Mouse (Mus musculus) neural tube, embryonic 14.5 days (tissue): ENCODE results near the gene Lrch4. TPM values are rescaled to one million over a fixed set of nuclear protein-coding genes. Genes with fewer than 3 reads are reported as not detected.

Experiments
- ATAC-seq: fragments of 200-750 bp; cut with Nextera tagmentation; 2 replicates; pipeline ENCODE4 v1.8.0; 2017; ENCODE audit warnings: low read depth, mild to moderate bottlenecking, moderate TSS enrichment, moderate library complexity
- H3K27ac ChIP-seq: fragments of 300-500 bp; sonication (generic); 2 replicates; pipeline ENCODE4 v1.5.1; 2014; ENCODE audit warnings: low read depth, mild to moderate bottlenecking, control low read depth, low read length, moderate library complexity, mixed read lengths
- H3K27me3 ChIP-seq: fragments of 300-500 bp; sonication (generic); 2 replicates; pipeline ENCODE4 v1.6.1; 2014; ENCODE audit warnings: low read length; ENCODE audit not compliant: control insufficient read depth, insufficient read depth
- H3K36me3 ChIP-seq: fragments of 300-500 bp; sonication (generic); 2 replicates; pipeline ENCODE4 v1.6.1; 2014; ENCODE audit warnings: low read length, mixed read lengths; ENCODE audit not compliant: control insufficient read depth, insufficient read depth
- H3K4me1 ChIP-seq: fragments of 300-500 bp; sonication (generic); 2 replicates; pipeline ENCODE4 v1.6.1; 2014; ENCODE audit warnings: low read length; ENCODE audit not compliant: control insufficient read depth, insufficient read depth
- H3K4me2 ChIP-seq: fragments of 300-500 bp; sonication (generic); 2 replicates; pipeline ENCODE4 v1.6.1; 2014; ENCODE audit warnings: mild to moderate bottlenecking, low read depth, low read length, control low read depth
- H3K4me3 ChIP-seq: fragments of 300-500 bp; sonication (generic); 2 replicates; pipeline ENCODE4 v1.5.1; 2014; ENCODE audit warnings: low read depth, low read length, control low read depth, mixed read lengths
- H3K9ac ChIP-seq: fragments of 300-500 bp; sonication (generic); replicated peaks from 2 replicates; pipeline ENCODE4 v1.6.1; 2014; ENCODE audit warnings: low read depth, mild to moderate bottlenecking, control low read depth, low read length, mixed read lengths
- H3K9me3 ChIP-seq: fragments of 300-500 bp; sonication (generic); 2 replicates; pipeline ENCODE4 v1.6.1; 2016; ENCODE audit warnings: low read length; ENCODE audit not compliant: control insufficient read depth
- WGBS: fragments of 180-500 bp; shearing (Covaris S2); extraction: QIAGEN DNeasy Blood & Tissue Kit; methylation state at CpG from one replicate; pipeline ENCODE4 v1.1.7; 2014; 5-methylcytosine and 5-hydroxymethylcytosine counted together
- polyA plus RNA-seq: library from polyadenylated mRNA; unstranded; fragments of >200 nt; fragmentation: Nextera tagmentation; extraction: Ambion mirVana; gene quantifications from 2 replicates; pipeline ENCODE4 v1.2.1, GENCODE M21; 2014

The Lrch4 gene
- polyA plus RNA-seq, 1 experiment from 2014 or later, result 16.0 TPM

DNA sequence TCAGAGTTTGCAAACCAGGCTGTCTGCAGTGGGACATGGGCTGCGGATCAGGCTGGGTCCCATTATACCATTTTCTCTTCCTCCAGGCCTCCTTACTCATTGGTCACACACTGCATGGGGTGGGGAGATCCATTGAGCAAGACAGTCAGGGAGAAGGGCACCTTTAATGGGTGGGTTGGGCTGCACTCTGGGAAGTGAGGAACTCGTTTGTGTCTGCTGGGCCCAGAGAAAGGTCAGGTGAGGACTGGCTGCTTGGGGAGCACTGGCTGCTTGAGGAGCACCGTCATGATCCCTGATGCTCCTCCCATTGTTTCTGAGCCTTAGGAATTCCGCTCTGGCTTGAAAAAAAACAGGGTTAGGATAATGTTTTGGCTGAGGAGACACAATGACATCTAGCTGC is 14.0 kb downstream of the Lrch4 start:
- Histone ChIP-seq H3K4me3 (no peak overlapping the region), H3K27ac (no peak overlapping the region), H3K9ac (no peak overlapping the region), H3K27me3 (peaks cover 24% of the 10 kb centered on the region), H3K4me1 (0 out of 2 replicates have a peak, but pooled peaks cover 3% of the 10 kb centered on the region), H3K4me2 (no peak overlapping the region), H3K9me3 (no peaks in the 10 kb centered on the region), H3K36me3 (peaks cover 27% of the 10 kb centered on the region)
- ATAC-seq, result no peak
- 53% methylated on average over 4 of the region's 4 CpGs for WGBS

DNA sequence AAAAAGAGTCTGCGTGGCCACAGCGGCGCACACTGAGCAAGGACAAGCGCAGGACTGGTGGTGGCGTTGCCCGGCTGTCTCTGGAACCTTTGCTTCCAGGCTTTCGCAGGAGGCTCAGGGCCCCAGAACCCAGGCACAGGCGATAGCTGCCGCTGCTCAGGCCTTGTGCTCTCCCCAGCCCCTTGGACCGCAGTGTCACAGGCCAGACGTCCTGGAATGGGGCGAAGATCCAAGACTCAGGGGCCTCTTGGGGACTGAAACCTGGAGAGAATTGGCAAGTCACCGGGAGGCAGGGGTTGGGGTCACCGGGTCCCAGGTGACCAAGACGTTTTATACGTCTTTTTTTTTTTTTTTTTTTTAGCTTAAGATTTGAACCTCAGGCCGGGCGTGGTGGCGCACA is 15.6 kb downstream of the Lrch4 start:
- 36% methylated on average over 19 of the region's 19 CpGs for WGBS
- Histone ChIP-seq H3K4me3 (no peak overlapping the region), H3K36me3 (peaks cover 12% of the 10 kb centered on the region), H3K27me3 (peaks cover 24% of the 10 kb centered on the region), H3K27ac (no peak overlapping the region), H3K4me2 (no peak overlapping the region), H3K9me3 (no peaks in the 10 kb centered on the region), H3K4me1 (peaks cover 10% of the 10 kb centered on the region; the same call in 1 of the 2 replicates), H3K9ac (no peak overlapping the region)
- ATAC-seq, result no peak

GRCm38 (mm10) chr5:137645091-137645651 is 16.2 kb downstream of the Lrch4 start:
- H3K9ac ChIP-seq, result 0 out of 2 replicates have a peak overlapping the region, but pooled peaks have one; percentile 8
- WGBS, result 1% methylated on average over 44 of the region's 44 CpGs

DNA sequence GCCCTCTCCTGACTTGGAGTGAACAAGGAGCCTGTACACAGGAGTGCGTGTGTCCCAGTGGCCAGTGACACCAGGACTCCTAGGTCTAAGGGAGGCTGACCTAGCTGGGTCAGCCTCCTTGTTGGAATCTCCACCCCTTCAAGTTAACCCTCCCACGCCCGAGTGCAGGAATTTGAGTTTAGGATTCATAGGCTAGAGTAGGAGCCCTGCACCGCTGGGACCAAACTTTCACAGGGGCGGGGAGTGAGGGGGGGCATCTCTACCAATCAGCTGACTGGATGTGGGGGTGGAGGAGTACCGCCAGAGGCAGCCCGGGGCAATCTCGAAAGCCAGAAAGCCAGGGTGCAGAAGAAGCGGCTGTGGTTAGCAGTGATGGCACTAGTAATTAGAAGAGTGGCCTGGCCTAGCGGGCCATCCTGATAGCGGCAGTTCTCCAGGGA is 16.8 kb downstream of the Lrch4 start, which contains the start of gene Irs3:
TSS of gene Irs3 (minus strand) at position 63 of the 440 bp plus-strand sequence.
- peak within 1 kb of the TSS; percentile 38; the same call in 1 of the 2 replicates for H3K4me2 ChIP-seq
- H3K36me3 ChIP-seq, result peaks cover 4% of the 10 kb centered on the region; the same call in 1 of the 2 replicates
- H3K9me3 ChIP-seq, result no peaks in the 10 kb centered on the region
- 13% methylated on average over 11 of the region's 11 CpGs for WGBS
- H3K9ac ChIP-seq, result 0 out of 2 replicates have a peak within 1 kb of the TSS, but pooled peaks have one; percentile 8
- H3K27ac ChIP-seq, result no peak within 1 kb of the TSS
- peak within 1 kb of the TSS; percentile 10 for H3K4me3 ChIP-seq
- ATAC-seq, result no peak
- peaks cover 14% of the 10 kb centered on the region; the same call in 1 of the 2 replicates for H3K4me1 ChIP-seq
- H3K27me3 ChIP-seq, result peaks cover 24% of the 10 kb centered on the region

More at GRCm38 (mm10) chr5:137645091-137645651, 16.2 kb downstream of the Lrch4 start:
- H3K36me3 ChIP-seq, result peaks cover 9% of the 10 kb centered on the region; the same call in 1 of the 2 replicates
- peak overlapping the region; percentile 10 for H3K4me3 ChIP-seq
- no peaks in the 10 kb centered on the region for H3K9me3 ChIP-seq
- no peak for ATAC-seq
- peaks cover 14% of the 10 kb centered on the region; the same call in 1 of the 2 replicates for H3K4me1 ChIP-seq
- H3K4me2 ChIP-seq, result peak overlapping the region; percentile 38; the same call in 1 of the 2 replicates
- no peak overlapping the region for H3K27ac ChIP-seq
- peaks cover 24% of the 10 kb centered on the region for H3K27me3 ChIP-seq

DNA sequence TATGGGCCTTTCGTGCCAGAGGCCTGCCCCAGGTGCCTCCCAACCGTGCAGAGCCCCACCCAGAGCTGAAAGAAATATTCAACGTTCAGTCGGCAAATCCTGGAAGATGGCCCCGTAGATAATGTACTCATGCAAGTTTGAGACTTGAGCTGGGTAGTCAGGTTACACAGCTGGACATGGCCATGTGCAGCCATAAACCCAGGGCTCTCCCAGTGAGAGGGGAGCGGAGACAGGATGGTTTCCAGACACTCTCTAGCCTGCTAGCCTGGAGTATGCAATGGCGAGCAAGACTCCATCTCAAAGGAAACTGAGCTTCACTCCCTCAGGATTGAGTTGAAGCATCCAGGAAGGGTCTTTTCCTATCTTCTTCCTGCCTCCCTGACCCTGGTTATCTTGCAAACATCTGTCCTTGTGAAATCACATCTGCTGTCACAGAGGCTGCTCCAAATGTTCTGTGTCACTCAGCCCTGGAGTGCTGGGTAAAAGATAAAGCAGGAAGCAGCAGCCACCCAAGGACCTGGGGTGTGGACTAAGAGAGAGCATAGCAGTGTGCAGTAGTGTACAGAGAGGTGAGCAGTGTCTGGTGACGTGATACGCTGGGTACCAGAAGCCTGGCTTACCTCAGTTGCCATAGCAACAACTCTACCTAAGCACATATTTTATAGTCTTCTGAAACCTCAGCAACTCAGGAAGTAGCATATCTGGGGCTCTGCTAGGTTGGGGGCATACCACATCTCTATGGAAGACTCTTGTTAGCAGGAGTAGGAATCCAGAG is 19.1 kb downstream of the Lrch4 start:
- WGBS, result 67% methylated on average over 9 of the region's 9 CpGs
- Histone ChIP-seq H3K4me1 (peaks cover 14% of the 10 kb centered on the region; the same call in 1 of the 2 replicates), H3K9me3 (no peaks in the 10 kb centered on the region), H3K27ac (no peak overlapping the region), H3K9ac (0 out of 2 replicates have a peak overlapping the region, but pooled peaks have one; percentile 16), H3K27me3 (peaks cover 24% of the 10 kb centered on the region), H3K4me3 (no peak overlapping the region), H3K36me3 (peaks cover 5% of the 10 kb centered on the region; the same call in 1 of the 2 replicates), H3K4me2 (no peak overlapping the region)
- ATAC-seq, result peak; percentile 62; the same call in 1 of the 2 replicates

- H3K9ac ChIP-seq, result no peak overlapping the region
- H3K4me3 ChIP-seq, result no peak overlapping the region
- no peaks in the 10 kb centered on the region for H3K9me3 ChIP-seq
- H3K4me2 ChIP-seq, result no peak overlapping the region
- H3K27me3 ChIP-seq, result peaks cover 18% of the 10 kb centered on the region
- H3K4me1 ChIP-seq, result peaks cover 14% of the 10 kb centered on the region; the same call in 1 of the 2 replicates
- no peak for ATAC-seq
- WGBS, result 50% methylated on average over 4 of the region's 4 CpGs
- H3K27ac ChIP-seq, result no peak overlapping the region
- H3K36me3 ChIP-seq, result peaks cover 5% of the 10 kb centered on the region; the same call in 1 of the 2 replicates
Measured at GRCm38 (mm10) chr5:137649251-137649650, 20.3 kb downstream of the Lrch4 start.

- no peak overlapping the region for H3K4me2 ChIP-seq
- 21% methylated on average over 18 of the region's 18 CpGs for WGBS
- H3K36me3 ChIP-seq, result peaks cover 5% of the 10 kb centered on the region; the same call in 1 of the 2 replicates
- no peak overlapping the region for H3K27ac ChIP-seq
- H3K4me1 ChIP-seq, result peaks cover 14% of the 10 kb centered on the region; the same call in 1 of the 2 replicates
- no peak for ATAC-seq
- 0 out of 2 replicates have a peak overlapping the region, but pooled peaks have one; percentile 21 for H3K9ac ChIP-seq
- peaks cover 14% of the 10 kb centered on the region for H3K27me3 ChIP-seq
- H3K9me3 ChIP-seq, result no peaks in the 10 kb centered on the region
- no peak overlapping the region for H3K4me3 ChIP-seq
Measured at GRCm38 (mm10) chr5:137649669-137650571, 21.0 kb downstream of the Lrch4 start.

GRCm38 (mm10) chr5:137652474-137652873 is 23.6 kb downstream of the Lrch4 start:
- no peaks in the 10 kb centered on the region for H3K9me3 ChIP-seq
- H3K27ac ChIP-seq, result no peak overlapping the region
- no peak for ATAC-seq
- H3K4me1 ChIP-seq, result peaks cover 11% of the 10 kb centered on the region; the same call in 1 of the 2 replicates
- H3K9ac ChIP-seq, result no peak overlapping the region
- H3K4me3 ChIP-seq, result no peak overlapping the region
- WGBS, result 31% methylated on average over 3 of the region's 3 CpGs
- no peaks in the 10 kb centered on the region for H3K27me3 ChIP-seq
- H3K4me2 ChIP-seq, result no peak overlapping the region
- H3K36me3 ChIP-seq, result peaks cover 5% of the 10 kb centered on the region; the same call in 1 of the 2 replicates
